Mouse (Mus musculus): ENCODE measurements around the gene Cx3cr1.

Cx3cr1 gene

GRCm38 (mm10) chr9:119974609-119975008 is 95.1 kb downstream of the Cx3cr1 start:
- in situ Hi-C loops (cut with MboI): no loop called here

DNA sequence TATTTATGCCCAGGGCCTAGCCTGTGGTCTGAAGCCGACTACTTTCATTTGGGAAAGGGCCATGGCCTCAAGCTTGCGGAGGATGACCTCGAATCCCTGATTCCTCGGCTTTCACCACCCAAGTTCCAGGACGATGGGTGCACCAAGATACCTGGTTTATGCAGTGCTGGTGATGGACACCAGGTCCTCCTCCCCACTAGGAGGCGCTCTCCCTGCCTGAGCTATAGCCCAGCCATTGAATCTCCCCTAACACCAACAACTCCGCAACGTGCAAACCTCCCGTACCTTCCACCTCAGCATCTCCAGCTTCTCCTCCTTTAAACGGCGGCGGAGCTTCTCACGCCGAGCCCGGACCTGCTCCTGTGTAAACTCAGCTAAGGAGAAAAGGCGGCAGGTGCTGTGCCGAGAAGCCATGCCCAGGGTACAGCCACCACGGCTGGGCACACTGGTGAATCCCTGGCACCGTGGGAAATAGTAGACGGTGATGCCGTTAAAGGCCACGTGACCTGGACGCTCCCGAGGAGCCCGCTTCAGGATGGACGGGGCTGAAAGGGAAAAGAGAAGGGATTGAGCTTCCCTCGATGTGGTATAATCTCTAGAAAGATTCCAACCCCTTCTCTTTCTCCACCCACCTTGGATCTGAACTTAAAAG is 95.7 kb downstream of the Cx3cr1 start:
- in situ Hi-C loops (cut with MboI): no loop called here

GRCm38 (mm10) chr9:119973281-119973680 is 96.4 kb downstream of the Cx3cr1 start:
- in situ Hi-C loops (cut with MboI): no loop called here

DNA sequence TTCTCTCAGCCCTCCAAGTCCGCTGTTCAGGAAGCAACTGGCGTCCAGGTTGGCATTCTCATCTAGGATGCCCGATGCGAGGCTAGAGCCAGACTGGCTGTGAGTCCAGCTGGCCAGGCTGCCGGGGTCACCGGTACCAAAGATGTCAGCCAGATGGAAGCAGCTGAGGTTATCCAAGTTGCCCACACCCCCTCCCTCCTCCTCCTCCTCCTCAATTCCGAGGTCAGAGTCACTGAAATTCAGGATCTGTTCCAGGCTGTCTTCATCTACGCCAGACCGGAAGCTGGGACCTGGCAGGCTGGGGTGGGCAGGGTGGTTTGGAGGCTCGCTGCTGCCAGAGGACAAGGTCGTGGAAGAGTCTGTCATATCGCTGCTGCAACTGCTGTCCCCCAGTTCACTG is 97.1 kb downstream of the Cx3cr1 start:
- in situ Hi-C loops (cut with MboI): no loop called here

DNA sequence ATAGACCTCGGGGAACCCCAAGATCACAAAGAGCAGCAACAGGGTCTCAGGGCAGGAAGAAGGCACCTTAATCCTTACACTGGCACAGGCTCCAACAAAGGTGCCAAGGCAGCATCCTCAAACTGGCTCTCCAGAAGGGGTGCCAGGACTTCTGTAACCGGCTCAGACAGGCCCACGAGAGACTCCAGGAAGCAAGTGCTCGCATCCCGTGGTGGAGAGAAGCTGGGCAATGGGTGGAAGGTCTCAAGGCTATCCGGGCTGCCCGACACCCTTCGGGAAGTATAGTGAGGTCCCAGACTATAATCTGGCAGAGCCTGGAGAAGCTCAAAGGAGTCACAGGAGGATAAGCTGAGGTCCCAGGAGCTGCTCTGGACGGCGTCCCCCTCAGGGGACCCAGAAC is 97.5 kb downstream of the Cx3cr1 start:
- in situ Hi-C loops (cut with MboI): no loop called here

DNA sequence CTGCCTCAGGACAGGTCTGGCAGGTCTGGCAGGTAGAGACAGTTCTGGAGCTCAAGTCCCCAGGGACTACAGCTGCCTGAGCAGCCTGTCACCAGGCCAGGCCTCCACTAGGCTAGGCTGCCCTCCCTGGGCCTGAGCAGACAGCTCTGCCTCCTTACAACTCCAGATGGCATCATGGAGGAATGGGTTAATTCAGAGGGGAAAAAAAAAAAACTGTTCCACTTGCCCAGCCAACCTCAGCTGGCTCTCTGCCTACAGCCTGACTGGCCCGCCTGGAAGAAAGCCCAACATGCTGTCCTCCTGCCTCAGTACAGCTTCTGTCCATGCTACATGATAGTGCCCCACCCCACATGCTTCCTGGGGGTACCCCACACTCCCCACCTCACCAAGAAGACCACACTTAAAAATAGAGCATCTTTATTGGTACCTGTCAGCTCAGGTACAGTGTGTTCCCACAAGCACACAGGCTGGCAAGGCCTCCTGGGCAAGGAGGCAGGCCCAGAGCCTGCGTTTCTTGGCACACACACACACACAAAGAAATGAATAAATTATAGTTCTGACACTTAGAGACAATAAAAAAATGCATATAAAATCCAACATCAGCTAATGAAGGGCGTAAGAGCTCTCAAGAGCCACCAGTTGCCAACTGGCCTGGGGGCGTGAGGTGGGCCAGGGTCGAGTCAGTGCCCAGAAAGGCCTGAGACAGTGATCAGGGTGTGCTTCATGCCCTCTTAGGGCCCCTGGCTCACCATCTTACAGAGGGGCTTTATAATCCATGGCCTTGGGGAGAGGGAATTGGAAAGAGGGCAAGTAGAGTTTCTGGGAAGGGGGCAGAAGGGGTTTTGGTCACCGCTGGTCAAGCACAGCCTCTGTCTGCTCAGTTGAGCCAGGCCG is 98.7 kb downstream of the Cx3cr1 start:
- in situ Hi-C loops (cut with MboI): no loop called here

- in situ Hi-C loops (cut with MboI): no loop called here
Observed at GRCm38 (mm10) chr9:119970221-119970620, 99.5 kb downstream of the Cx3cr1 start.

DNA sequence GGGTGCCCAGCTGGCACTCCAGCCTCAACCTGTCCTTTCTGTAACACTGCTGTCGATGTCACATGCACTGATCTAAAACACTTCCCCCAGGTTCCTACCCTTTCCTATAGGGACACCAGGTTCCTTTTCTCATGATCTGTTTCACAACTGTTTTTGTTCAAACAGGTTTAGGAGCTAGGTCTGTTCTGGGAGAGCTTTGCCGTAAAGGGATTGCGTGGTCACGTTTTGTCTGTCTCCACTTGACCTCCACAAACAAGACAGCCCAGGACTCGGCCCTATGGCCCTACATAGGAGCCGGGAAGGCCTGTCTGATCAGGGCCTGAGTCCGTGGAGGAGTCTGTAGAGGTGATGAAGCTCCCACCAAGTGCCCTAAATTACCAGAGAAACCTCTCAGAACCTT is 99.9 kb downstream of the Cx3cr1 start:
- in situ Hi-C loops (cut with MboI): loop anchor here (5.0 kb wide), 1 partner anchor 47 kb away; no protein-coding TSS in a partner anchor

GRCm38 (mm10) chr9:119966221-119966910 is 103.3 kb downstream of the Cx3cr1 start:
- in situ Hi-C loops (cut with MboI): loop anchor here (5.0 kb wide), 1 partner anchor 51 kb away; no protein-coding TSS in a partner anchor

DNA sequence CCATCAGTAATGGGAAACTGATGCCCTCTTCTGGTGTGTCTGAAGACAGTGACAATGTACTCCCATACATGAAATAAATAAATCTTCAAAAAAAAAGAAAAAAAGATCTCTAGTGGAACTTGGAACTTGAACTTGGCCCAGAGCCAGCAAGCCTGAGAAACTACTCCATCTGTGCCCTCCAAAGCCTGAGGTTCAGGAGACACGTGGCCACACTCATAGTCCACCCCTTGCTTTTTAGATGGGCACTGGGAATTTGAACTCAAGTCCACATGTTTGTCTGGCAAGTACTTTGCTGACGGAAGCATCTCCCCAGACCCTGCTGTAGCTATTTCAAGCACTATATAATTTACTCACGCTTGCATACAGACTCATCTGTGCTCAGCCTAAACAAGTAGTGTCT is 104.5 kb downstream of the Cx3cr1 start:
- in situ Hi-C loops (cut with MboI): loop anchor here (5.0 kb wide), 1 partner anchor 52 kb away; no protein-coding TSS in a partner anchor

DNA sequence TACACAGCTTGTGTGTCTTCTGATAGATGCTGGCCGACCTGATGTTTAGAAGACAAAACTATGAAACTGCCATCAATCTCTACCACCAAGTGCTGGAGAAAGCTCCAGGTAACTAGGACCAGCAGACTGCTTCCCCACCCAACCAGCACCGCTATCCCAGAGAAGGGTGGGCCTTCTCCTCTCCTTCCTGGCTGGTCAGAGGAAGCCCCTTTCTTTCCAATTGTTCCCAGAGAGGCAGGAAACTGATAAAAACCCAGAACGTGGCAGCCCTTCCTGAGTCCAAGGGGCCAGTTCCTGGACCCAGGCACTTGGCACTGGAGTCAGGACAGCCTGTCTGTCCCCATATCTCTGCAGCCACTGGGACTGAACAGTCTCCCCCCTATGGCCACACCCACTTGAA is 105.5 kb downstream of the Cx3cr1 start:
- in situ Hi-C loops (cut with MboI): no loop called here

DNA sequence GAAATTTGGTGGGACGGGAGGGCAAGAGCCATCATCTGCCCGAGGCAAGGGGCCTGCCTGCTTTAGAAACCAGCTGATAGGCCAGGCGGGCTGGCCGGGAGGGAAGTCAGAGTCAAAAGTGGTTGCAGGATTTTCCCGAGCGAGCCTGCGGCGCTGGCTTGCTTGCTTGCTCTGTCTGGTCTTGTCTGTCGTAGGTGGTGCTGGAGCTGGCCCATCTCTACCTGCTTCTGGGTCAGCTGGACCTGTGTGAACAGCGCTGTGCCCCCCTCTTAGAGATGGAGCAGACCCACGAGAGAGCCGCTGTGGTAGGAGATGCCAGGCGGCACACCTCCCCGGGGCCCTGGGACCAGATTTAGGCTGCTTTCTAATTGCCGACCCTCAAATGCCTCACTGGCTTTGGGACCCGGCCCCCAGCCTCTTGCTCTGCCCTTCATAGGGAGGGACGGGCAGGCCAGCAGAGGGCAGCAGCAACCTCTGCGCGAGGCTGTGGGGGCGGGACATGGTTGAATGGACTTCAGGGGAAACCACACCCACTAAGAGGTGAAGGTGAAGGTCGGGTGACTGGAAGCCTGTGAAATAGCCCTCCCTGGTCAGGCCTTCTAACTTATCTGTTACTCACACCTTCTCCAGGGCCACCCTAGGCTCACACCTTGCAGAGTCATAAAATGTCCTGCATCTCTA is 106.6 kb downstream of the Cx3cr1 start:
- in situ Hi-C loops (cut with MboI): no loop called here

- in situ Hi-C loops (cut with MboI): no loop called here
Observed at GRCm38 (mm10) chr9:119962216-119962615, 107.5 kb downstream of the Cx3cr1 start.

DNA sequence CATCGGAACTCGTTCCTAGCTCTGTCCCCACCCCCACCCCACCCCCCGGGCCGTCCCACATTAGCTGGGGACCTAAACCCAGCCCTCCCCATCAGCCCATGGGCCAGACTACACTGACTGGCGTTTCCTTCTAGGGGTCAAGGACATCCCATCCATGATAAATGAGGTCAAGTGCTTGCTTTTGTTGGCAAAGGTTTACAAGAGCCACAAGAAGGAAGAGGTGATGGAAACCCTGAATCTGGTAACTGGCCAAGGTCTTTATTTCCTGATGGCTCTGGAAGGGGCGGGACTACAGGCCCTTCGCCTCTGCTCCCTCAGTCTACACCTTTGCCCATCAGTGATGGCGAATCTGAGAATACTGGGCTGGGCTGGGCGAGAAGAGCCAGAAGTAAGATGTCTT is 110.8 kb downstream of the Cx3cr1 start:
- in situ Hi-C loops (cut with MboI): no loop called here

- in situ Hi-C loops (cut with MboI): no loop called here
Observed at GRCm38 (mm10) chr9:119951388-119951787, 118.3 kb downstream of the Cx3cr1 start.

GRCm38 (mm10) chr9:119950434-119950833 is 119.2 kb downstream of the Cx3cr1 start:
- in situ Hi-C loops (cut with MboI): no loop called here

DNA sequence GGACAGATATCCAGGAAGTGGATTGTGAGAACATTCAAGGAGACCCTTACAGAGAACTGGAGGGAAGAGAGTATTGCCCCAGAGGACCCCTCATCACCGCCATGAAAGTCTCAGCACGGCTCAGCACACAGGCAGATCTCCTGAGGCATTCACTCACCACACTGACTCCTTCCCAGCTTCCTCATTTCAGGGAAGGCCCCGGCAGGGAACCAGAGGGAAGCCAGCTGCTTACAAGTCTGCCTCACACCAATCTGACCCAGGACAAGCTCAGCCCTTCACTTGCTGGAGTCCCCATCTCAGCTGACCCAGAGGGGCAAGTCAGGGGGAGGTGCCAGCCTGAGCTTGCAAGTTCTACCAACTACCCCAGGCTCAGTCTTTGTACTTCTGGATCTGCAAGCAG is 120.9 kb downstream of the Cx3cr1 start:
- in situ Hi-C loops (cut with MboI): no loop called here

DNA sequence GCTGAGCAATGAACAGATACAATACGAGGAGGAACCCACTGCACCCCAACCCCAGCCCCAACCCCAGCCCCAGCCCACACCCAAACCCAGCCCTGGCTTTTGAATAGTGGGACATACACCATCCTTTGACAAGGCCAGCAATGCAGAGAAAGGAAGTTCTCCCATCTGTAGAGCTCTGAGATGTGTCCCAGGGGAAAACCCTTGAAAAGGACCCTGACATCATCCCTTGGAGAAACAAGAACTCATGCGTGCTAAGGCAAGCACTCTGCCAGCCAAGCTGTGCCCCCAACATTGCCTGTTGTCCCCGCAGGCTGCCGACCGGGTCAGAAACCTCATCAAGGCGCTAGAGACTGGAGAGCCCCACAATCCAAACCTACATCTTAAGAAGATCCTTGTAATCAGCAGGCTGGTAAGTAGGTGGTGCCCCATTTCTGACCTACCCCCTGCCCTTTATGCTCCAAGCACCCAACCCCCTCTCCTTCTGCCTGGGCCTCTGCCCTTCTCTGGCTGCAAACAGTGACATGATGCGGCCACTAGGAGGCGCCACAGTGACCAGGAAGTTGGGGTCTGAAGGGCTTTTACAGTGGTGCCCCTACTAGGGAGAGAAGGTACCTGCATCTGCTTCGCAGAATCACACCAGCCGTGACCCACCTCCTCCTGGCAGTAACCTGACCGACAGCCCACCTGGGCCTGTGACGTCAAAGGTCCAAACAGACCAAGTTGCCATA is 124.3 kb downstream of the Cx3cr1 start:
- in situ Hi-C loops (cut with MboI): no loop called here

GRCm38 (mm10) chr9:119943326-119943725 is 126.4 kb downstream of the Cx3cr1 start:
- in situ Hi-C loops (cut with MboI): no loop called here

- in situ Hi-C loops (cut with MboI): no loop called here
Observed at GRCm38 (mm10) chr9:119941861-119942260, 127.8 kb downstream of the Cx3cr1 start.

- in situ Hi-C loops (cut with MboI): no loop called here
Observed at GRCm38 (mm10) chr9:119941407-119941806, 128.3 kb downstream of the Cx3cr1 start.

Data from mature B cell (primary cell).